Mouse (Mus musculus): ENCODE measurements around the gene Lpin1. TPM values are rescaled to one million over a fixed set of nuclear protein-coding genes. Genes with fewer than 3 reads are reported as not detected.

Gene Lpin1
- total and polyA plus RNA-seq, 3 experiments, result 14.1 to 25.9 (median 19.6) TPM

DNA sequence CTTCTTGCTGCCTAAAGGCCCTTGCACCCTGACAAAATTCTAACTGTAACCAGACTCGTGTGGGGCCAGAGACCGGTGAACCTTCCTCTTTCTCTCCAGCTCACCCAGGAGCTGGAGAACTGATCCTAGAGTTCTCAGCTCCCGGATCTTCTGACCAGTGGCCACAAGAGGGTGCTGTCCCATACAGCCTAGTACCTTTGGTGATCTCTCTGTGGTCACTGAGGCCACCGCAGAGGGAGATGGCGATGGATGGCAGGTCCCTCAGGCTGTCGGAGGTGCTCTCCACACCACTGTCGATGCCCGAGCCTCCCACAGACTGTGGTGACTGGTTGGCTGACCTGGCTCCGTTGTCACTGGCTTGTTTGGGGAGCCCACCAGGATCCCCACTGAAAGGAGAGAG is 47.3 kb downstream of the Lpin1 start:
- Histone ChIP-seq H3K27me3 (ENCODE audit: insufficient read depth, low read length) (no peaks in the 10 kb centered on the region), H3K4me3 (ENCODE audit: low read depth, low read length) (no peak overlapping the region), H3K9me3 (replicated peaks) (no peaks in the 10 kb centered on the region), H3K4me1 (ENCODE audit: insufficient read depth, low read depth, low read length) (no peaks in the 10 kb centered on the region), H3K36me3 (replicated peaks) (peaks cover 96% of the 10 kb centered on the region)
- DNase-seq (ENCODE audit: low spot score) (no peak), ATAC-seq (ENCODE audit: extremely low read depth, insufficient number of reproducible peaks, low FRiP score, poor library complexity, severe bottlenecking) (no peak)
- TF ChIP-seq CTCF (IDR thresholded peaks at IDR 0.05; ENCODE audit: low read depth, low read length), result no peak
- TF ChIP-seq GATA2 (IDR thresholded peaks at IDR 0.05; ENCODE audit: borderline replicate concordance, low read depth, low read length), result no peak
- no peak for TF ChIP-seq POLR2AphosphoS5 (IDR thresholded peaks at IDR 0.05; ENCODE audit: insufficient replicate concordance, low read depth, low read length)
- TF ChIP-seq GATA1 (IDR thresholded peaks at IDR 0.05; ENCODE audit: borderline replicate concordance, low read length), result no peak
- no peak for TF ChIP-seq TAL1 (conservative IDR thresholded peaks at IDR 0.05; ENCODE audit: low read depth, low read length)

DNA sequence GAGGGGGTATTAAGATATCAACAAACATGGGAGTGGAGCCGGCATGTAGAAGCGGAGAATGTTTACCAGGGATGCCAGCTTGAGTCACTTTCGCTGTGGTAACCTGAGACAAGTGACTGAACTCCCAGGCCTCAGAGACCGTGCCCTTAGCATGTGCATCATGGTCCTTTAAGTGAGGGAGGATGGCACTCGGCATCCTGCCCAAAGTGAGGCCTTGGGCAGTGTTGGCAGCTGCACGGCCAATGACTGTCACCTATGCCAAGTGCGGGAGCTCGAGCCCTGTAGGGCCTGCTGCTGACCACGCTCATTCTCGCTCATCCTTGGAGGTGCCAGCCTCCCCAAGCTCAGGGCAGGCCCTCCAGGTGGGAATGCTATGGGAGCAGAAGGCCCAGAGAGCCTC is 48.1 kb downstream of the Lpin1 start:
- Histone ChIP-seq H3K36me3 (replicated peaks) (peaks cover 95% of the 10 kb centered on the region), H3K4me1 (ENCODE audit: insufficient read depth, low read depth, low read length) (no peaks in the 10 kb centered on the region), H3K27me3 (ENCODE audit: insufficient read depth, low read length) (no peaks in the 10 kb centered on the region), H3K9me3 (replicated peaks) (no peaks in the 10 kb centered on the region), H3K4me3 (ENCODE audit: low read depth, low read length) (no peak overlapping the region)
- ATAC-seq (ENCODE audit: extremely low read depth, insufficient number of reproducible peaks, low FRiP score, poor library complexity, severe bottlenecking) (no peak), DNase-seq (ENCODE audit: low spot score) (no peak)
- TF ChIP-seq CTCF (IDR thresholded peaks at IDR 0.05; ENCODE audit: low read depth, low read length), result no peak
- no peak for TF ChIP-seq TAL1 (conservative IDR thresholded peaks at IDR 0.05; ENCODE audit: low read depth, low read length)
- no peak for TF ChIP-seq GATA1 (IDR thresholded peaks at IDR 0.05; ENCODE audit: borderline replicate concordance, low read length)
- TF ChIP-seq GATA2 (IDR thresholded peaks at IDR 0.05; ENCODE audit: borderline replicate concordance, low read depth, low read length), result no peak
- no peak for TF ChIP-seq POLR2AphosphoS5 (IDR thresholded peaks at IDR 0.05; ENCODE audit: insufficient replicate concordance, low read depth, low read length)

DNA sequence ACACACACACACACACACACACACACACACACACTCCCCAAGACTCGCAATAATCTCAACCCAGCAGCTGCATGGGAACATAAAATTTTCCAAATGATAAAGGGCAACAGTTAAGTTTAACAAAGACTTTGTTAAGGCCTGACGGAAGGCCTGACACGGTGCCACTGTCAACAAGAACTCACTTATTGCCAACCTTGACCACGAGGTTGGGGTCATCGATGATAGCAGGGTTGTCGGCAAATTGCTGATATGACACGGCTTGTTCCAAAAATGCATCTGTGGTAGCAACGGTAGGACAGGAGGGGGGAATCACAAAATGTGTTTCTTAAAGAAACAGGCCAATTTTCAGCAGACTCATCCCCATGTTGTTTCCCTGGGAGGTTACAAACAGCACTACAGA is 48.6 kb downstream of the Lpin1 start:
- H3K9me3 ChIP-seq (replicated peaks), result no peaks in the 10 kb centered on the region
- peaks cover 95% of the 10 kb centered on the region for H3K36me3 ChIP-seq (replicated peaks)
- ATAC-seq (ENCODE audit: extremely low read depth, insufficient number of reproducible peaks, low FRiP score, poor library complexity, severe bottlenecking) (no peak), DNase-seq (ENCODE audit: low spot score) (no peak)
- no peaks in the 10 kb centered on the region for H3K4me1 ChIP-seq (ENCODE audit: insufficient read depth, low read depth, low read length)
- H3K27me3 ChIP-seq (ENCODE audit: insufficient read depth, low read length), result no peaks in the 10 kb centered on the region
- no peak for TF ChIP-seq TAL1 (conservative IDR thresholded peaks at IDR 0.05; ENCODE audit: low read depth, low read length)
- no peak overlapping the region for H3K4me3 ChIP-seq (ENCODE audit: low read depth, low read length)

DNA sequence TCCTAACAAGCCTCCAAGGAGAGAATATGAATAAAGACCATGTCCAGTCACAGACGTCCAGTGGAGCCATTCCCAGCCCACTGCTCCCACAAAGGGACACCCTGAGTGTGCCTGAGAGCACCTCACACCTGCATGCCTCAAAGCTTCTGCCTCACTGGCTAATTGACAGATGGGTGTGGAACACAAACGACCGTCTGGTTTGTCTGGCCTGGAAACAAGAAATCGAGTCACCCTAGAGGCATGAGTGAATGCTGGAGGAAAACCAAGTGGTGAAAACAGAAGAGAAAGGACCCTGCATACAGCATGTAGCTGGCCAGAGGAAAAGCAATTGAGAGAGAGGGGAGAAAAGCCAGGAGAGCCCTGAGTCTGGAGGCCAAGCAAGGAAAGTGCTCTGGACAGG is 53.5 kb downstream of the Lpin1 start:
- ATAC-seq (ENCODE audit: extremely low read depth, insufficient number of reproducible peaks, low FRiP score, poor library complexity, severe bottlenecking) (no peak), DNase-seq (ENCODE audit: low spot score) (no peak)
- no peaks in the 10 kb centered on the region for H3K9me3 ChIP-seq (replicated peaks)
- H3K4me1 ChIP-seq (ENCODE audit: insufficient read depth, low read depth, low read length), result no peaks in the 10 kb centered on the region
- H3K4me3 ChIP-seq (ENCODE audit: low read depth, low read length), result no peak overlapping the region
- TF ChIP-seq CTCF (IDR thresholded peaks at IDR 0.05; ENCODE audit: low read depth, low read length) (no peak), GATA2 (IDR thresholded peaks at IDR 0.05; ENCODE audit: borderline replicate concordance, low read depth, low read length) (no peak), POLR2AphosphoS5 (IDR thresholded peaks at IDR 0.05; ENCODE audit: insufficient replicate concordance, low read depth, low read length) (no peak), TAL1 (conservative IDR thresholded peaks at IDR 0.05; ENCODE audit: low read depth, low read length) (no peak), GATA1 (IDR thresholded peaks at IDR 0.05; ENCODE audit: borderline replicate concordance, low read length) (no peak)
- peaks cover 96% of the 10 kb centered on the region for H3K36me3 ChIP-seq (replicated peaks)
- H3K27me3 ChIP-seq (ENCODE audit: insufficient read depth, low read length), result no peaks in the 10 kb centered on the region

DNA sequence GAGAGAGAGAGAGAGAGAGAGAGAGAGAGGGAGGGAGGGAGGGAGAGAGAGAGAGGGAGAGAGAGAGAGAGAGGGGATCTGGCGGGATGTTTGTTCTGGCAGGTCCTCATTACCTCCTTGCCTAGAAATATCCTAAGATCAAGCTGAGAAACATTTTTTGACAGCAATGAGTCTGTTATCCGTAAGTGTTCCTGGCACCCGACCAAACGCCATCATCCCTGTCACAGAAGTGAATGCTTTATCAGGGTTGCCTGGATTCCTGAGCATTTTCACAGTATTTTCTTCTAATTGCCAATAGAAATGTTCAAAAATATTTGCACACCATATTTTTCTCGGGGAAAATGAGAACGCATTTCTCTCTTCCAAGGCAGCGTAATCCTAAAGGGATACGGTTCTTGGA is 56.6 kb downstream of the Lpin1 start:
- H3K4me3 ChIP-seq (ENCODE audit: low read depth, low read length), result no peak overlapping the region
- H3K27me3 ChIP-seq (ENCODE audit: insufficient read depth, low read length), result no peaks in the 10 kb centered on the region
- H3K9me3 ChIP-seq (replicated peaks), result no peaks in the 10 kb centered on the region
- no peak for ATAC-seq (ENCODE audit: extremely low read depth, insufficient number of reproducible peaks, low FRiP score, poor library complexity, severe bottlenecking)
- DNase-seq (ENCODE audit: low spot score), result no peak
- no peak for TF ChIP-seq GATA2 (IDR thresholded peaks at IDR 0.05; ENCODE audit: borderline replicate concordance, low read depth, low read length)
- no peak for TF ChIP-seq CTCF (IDR thresholded peaks at IDR 0.05; ENCODE audit: low read depth, low read length)
- no peak for TF ChIP-seq GATA1 (IDR thresholded peaks at IDR 0.05; ENCODE audit: borderline replicate concordance, low read length)
- TF ChIP-seq TAL1 (conservative IDR thresholded peaks at IDR 0.05; ENCODE audit: low read depth, low read length), result no peak
- no peak for TF ChIP-seq POLR2AphosphoS5 (IDR thresholded peaks at IDR 0.05; ENCODE audit: insufficient replicate concordance, low read depth, low read length)
- H3K4me1 ChIP-seq (ENCODE audit: insufficient read depth, low read depth, low read length), result no peaks in the 10 kb centered on the region
- peaks cover 97% of the 10 kb centered on the region for H3K36me3 ChIP-seq (replicated peaks)

DNA sequence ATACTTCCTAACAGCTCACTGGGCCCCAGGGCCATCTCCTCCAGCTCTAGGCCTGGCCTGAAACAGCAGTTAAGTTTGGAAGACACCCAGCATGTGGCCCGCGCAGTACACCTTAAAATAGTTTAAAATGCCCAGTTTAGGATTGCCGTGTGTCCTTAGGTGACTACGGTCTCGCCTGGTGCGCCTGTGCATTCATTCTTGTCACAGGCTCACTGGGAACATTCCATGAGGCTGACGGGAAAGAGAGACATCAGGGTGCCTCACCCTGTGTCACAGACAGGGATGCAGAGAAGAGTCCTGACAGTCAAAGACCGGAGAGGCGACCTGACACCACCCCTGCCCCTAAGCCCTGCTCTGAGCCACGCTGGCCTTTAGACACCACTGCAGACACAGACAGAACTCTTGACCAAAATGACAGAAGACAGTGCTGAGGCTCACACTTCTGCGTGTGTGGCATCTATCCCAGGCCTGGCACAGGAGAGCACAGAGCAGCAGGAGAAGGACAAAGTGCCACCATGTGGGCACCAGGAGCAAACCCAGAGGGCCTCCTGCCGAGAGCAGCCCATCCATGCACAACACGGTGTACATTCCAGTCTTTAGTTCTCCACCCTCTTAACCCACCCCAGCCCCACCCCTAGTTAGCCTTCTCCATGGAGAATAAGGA is 58.5 kb downstream of the Lpin1 start:
- peaks cover 98% of the 10 kb centered on the region for H3K36me3 ChIP-seq (replicated peaks)
- TF ChIP-seq GATA2 (IDR thresholded peaks at IDR 0.05; ENCODE audit: borderline replicate concordance, low read depth, low read length) (no peak), POLR2AphosphoS5 (IDR thresholded peaks at IDR 0.05; ENCODE audit: insufficient replicate concordance, low read depth, low read length) (no peak), GATA1 (IDR thresholded peaks at IDR 0.05; ENCODE audit: borderline replicate concordance, low read length) (no peak), TAL1 (conservative IDR thresholded peaks at IDR 0.05; ENCODE audit: low read depth, low read length) (no peak), CTCF (IDR thresholded peaks at IDR 0.05; ENCODE audit: low read depth, low read length) (no peak)
- H3K4me3 ChIP-seq (ENCODE audit: low read depth, low read length), result no peak overlapping the region
- DNase-seq (ENCODE audit: low spot score), result no peak
- ATAC-seq (ENCODE audit: extremely low read depth, insufficient number of reproducible peaks, low FRiP score, poor library complexity, severe bottlenecking), result no peak
- no peaks in the 10 kb centered on the region for H3K4me1 ChIP-seq (ENCODE audit: insufficient read depth, low read depth, low read length)
- no peaks in the 10 kb centered on the region for H3K9me3 ChIP-seq (replicated peaks)
- no peaks in the 10 kb centered on the region for H3K27me3 ChIP-seq (ENCODE audit: insufficient read depth, low read length)

All from G1E (cell line).